Mouse (Mus musculus) cerebellum, postnatal 36 days (tissue): ENCODE measurements around the gene Abhd16a.
"Not testable (repeated sequence)": the region's sequence is repeated elsewhere in the genome, so short reads cannot be mapped to it uniquely, and the experiment has no call there.

Experiments used
- DNase-seq, 2 experiments: peaks; one replicate each; pipeline ENCODE4 v3.0.0; 2021 to 2022; ENCODE audit warnings: mixed read lengths in 2 of 2

Abhd16a gene

GRCm38 (mm10) chr17:35121871-35122303 is 32.8 kb downstream of the Abhd16a start, which contains the start of gene Csnk2b:
TSS of gene Csnk2b (minus strand) at chr17:35122053.
- DNase-seq = peak; percentile 66 to 77

- not testable (repeated sequence) for DNase-seq
Measured at GRCm38 (mm10) chr17:35123287-35123686, 34.2 kb downstream of the Abhd16a start.

GRCm38 (mm10) chr17:35124261-35124896 is 35.3 kb downstream of the Abhd16a start:
- DNase-seq = not testable (repeated sequence)

GRCm38 (mm10) chr17:35125081-35125480 is 36.0 kb downstream of the Abhd16a start:
- no peak for DNase-seq

- no peak for DNase-seq
Measured at GRCm38 (mm10) chr17:35125578-35125977, 36.5 kb downstream of the Abhd16a start.

- peak; percentile 63 to 69 for DNase-seq
Measured at GRCm38 (mm10) chr17:35126206-35126611, 37.1 kb downstream of the Abhd16a start, which contains the start of gene D17H6S53E. TSS of gene D17H6S53E (plus strand) at chr17:35126373.

- no peak for DNase-seq
Measured at GRCm38 (mm10) chr17:35127017-35127416, 38.0 kb downstream of the Abhd16a start.

- DNase-seq = no peak
Measured at GRCm38 (mm10) chr17:35128996-35129395, 39.9 kb downstream of the Abhd16a start.

- no peak for DNase-seq
Measured at GRCm38 (mm10) chr17:35131038-35131437, 42.0 kb downstream of the Abhd16a start.

- no peak for DNase-seq
Measured at GRCm38 (mm10) chr17:35131500-35132173, 42.6 kb downstream of the Abhd16a start, which contains the start of gene Apom. TSS of gene Apom (minus strand) at chr17:35132050.

- no peak for DNase-seq
Measured at GRCm38 (mm10) chr17:35132174-35132560, 43.1 kb downstream of the Abhd16a start.

GRCm38 (mm10) chr17:35133517-35133916 is 44.5 kb downstream of the Abhd16a start:
- DNase-seq = no peak

GRCm38 (mm10) chr17:35134801-35135590 is 45.9 kb downstream of the Abhd16a start, which contains the start of gene Bag6:
TSS of gene Bag6 (plus strand) at chr17:35135178.
- peak; percentile 92 to 94 for DNase-seq

GRCm38 (mm10) chr17:35135591-35136320 is 46.7 kb downstream of the Abhd16a start:
- DNase-seq = no peak

- DNase-seq = no peak
Measured at GRCm38 (mm10) chr17:35139269-35139668, 50.2 kb downstream of the Abhd16a start.

GRCm38 (mm10) chr17:35140490-35140996 is 51.5 kb downstream of the Abhd16a start:
- no peak for DNase-seq

GRCm38 (mm10) chr17:35141971-35142370 is 52.9 kb downstream of the Abhd16a start:
- no peak for DNase-seq

- no peak for DNase-seq
Measured at GRCm38 (mm10) chr17:35146139-35146538, 57.1 kb downstream of the Abhd16a start.

GRCm38 (mm10) chr17:35147348-35147747 is 58.3 kb downstream of the Abhd16a start:
- DNase-seq = no peak

- DNase-seq = no peak
Measured at GRCm38 (mm10) chr17:35147922-35148639, 59.0 kb downstream of the Abhd16a start.

- DNase-seq = no peak
Measured at GRCm38 (mm10) chr17:35152121-35152520, 63.1 kb downstream of the Abhd16a start.
